Mouse (Mus musculus) left cerebral cortex, adult 2 months (tissue): ENCODE measurements around the gene Prkce. TPM values are rescaled to one million over a fixed set of nuclear protein-coding genes. Genes with fewer than 3 reads are reported as not detected.
A peak's percentile ranks its signal among the peaks of the same experiment; 100 is the strongest.

ENCODE experiments used
- DNase-seq, 2 experiments: peaks; one replicate each; pipeline ENCODE4 v3.0.0; 2021 to 2022; ENCODE audit warnings: low spot score in 2 of 2, mixed read lengths in 1 of 2; ENCODE audit errors: extremely low spot score in 1 of 2
- H3K27ac ChIP-seq: fragments of 200-600 bp; 2 replicates; pipeline ENCODE4 v1.8.1; 2022
- H3K4me3 ChIP-seq: fragments of 200-600 bp; 2 replicates; pipeline ENCODE4 v1.8.1; 2022
- CTCF ChIP-seq: fragments of 200-600 bp; IDR thresholded peaks from 2 replicates; pipeline ENCODE4 v1.8.1; 2022; ENCODE audit warnings: antibody characterized with exemption, mild to moderate bottlenecking, moderate library complexity
- intact Hi-C: fragments of 180-260 bp; cut with DNase I; formaldehyde crosslinking; loops from one replicate; pipeline ENCODE4 v1.15.1; 2025
- total RNA-seq, 2 experiments: library from RNA; stranded (reverse); gene quantifications; 2 replicates each; pipeline ENCODE4 v1.2.3; 2021

The Prkce gene
- total RNA-seq, 2 experiments from 2014 or later: 277 to 284 TPM

- Histone ChIP-seq H3K27ac (no peak overlapping the region), H3K4me3 (no peak overlapping the region)
- intact Hi-C loops: no loop called here
- no peak for TF ChIP-seq CTCF
- DNase-seq: no peak
Measured at GRCm38 (mm10) chr17:86482675-86483074, 315.1 kb downstream of the Prkce start.

GRCm38 (mm10) chr17:86484087-86484737 lies 316.6 kb downstream of the Prkce start:
- TF ChIP-seq CTCF: peak; percentile 84
- no peak overlapping the region for H3K4me3 ChIP-seq
- H3K27ac ChIP-seq: no peak overlapping the region
- intact Hi-C loops: loop anchor here (2.0 kb wide), 1 partner anchor 423 kb away; no protein-coding TSS in a partner anchor
- peak; percentile 71 to 80 for DNase-seq

GRCm38 (mm10) chr17:86486657-86487056 lies 319.1 kb downstream of the Prkce start:
- TF ChIP-seq CTCF: no peak
- no peak overlapping the region for H3K27ac ChIP-seq
- no peak for DNase-seq
- intact Hi-C loops: no loop called here
- no peak overlapping the region for H3K4me3 ChIP-seq

- intact Hi-C loops: no loop called here
- Histone ChIP-seq H3K4me3 (no peak overlapping the region), H3K27ac (no peak overlapping the region)
- no peak for TF ChIP-seq CTCF
- DNase-seq: no peak
Measured at GRCm38 (mm10) chr17:86487450-86487849, 319.9 kb downstream of the Prkce start.

- no peak for DNase-seq
- intact Hi-C loops: no loop called here
- TF ChIP-seq CTCF: no peak
- Histone ChIP-seq H3K27ac (no peak overlapping the region), H3K4me3 (no peak overlapping the region)
Measured at GRCm38 (mm10) chr17:86489827-86490226, 322.2 kb downstream of the Prkce start.

- no peak for DNase-seq
- TF ChIP-seq CTCF: no peak
- no peak overlapping the region for H3K4me3 ChIP-seq
- H3K27ac ChIP-seq: no peak overlapping the region
- intact Hi-C loops: no loop called here
Measured at GRCm38 (mm10) chr17:86492376-86492775, 324.8 kb downstream of the Prkce start.

GRCm38 (mm10) chr17:86493891-86494420 lies 326.4 kb downstream of the Prkce start:
- no peak for DNase-seq
- intact Hi-C loops: no loop called here
- no peak overlapping the region for H3K27ac ChIP-seq
- no peak for TF ChIP-seq CTCF
- H3K4me3 ChIP-seq: no peak overlapping the region

GRCm38 (mm10) chr17:86494494-86494893 lies 326.9 kb downstream of the Prkce start:
- H3K27ac ChIP-seq: no peak overlapping the region
- intact Hi-C loops: no loop called here
- no peak overlapping the region for H3K4me3 ChIP-seq
- TF ChIP-seq CTCF: no peak
- DNase-seq: no peak

- H3K4me3 ChIP-seq: no peak overlapping the region
- peak; percentile 38 for TF ChIP-seq CTCF
- no peak overlapping the region for H3K27ac ChIP-seq
- no peak for DNase-seq
- intact Hi-C loops: loop anchor here (5.0 kb wide), 1 partner anchor 257 kb away; the partner anchor contains the start of gene Epas1
Measured at GRCm38 (mm10) chr17:86494895-86495294, 327.3 kb downstream of the Prkce start.

- Histone ChIP-seq H3K4me3 (no peak overlapping the region), H3K27ac (no peak overlapping the region)
- TF ChIP-seq CTCF: peak; percentile 78
- intact Hi-C loops: loop anchor here (2.0 to 5.0 kb wide), 3 partner anchors 256 to 411 kb away; partner anchors contain the start of gene Epas1
- DNase-seq: peak; percentile 59
Measured at GRCm38 (mm10) chr17:86496123-86496771, 328.7 kb downstream of the Prkce start.

- intact Hi-C loops: loop anchor here (2.0 to 5.0 kb wide), 3 partner anchors 255 to 409 kb away; partner anchors contain the start of gene Epas1
Measured at GRCm38 (mm10) chr17:86497302-86497701, 329.7 kb downstream of the Prkce start.

GRCm38 (mm10) chr17:86499359-86500045 lies 331.9 kb downstream of the Prkce start:
- DNase-seq: no peak
- H3K4me3 ChIP-seq: no peak overlapping the region
- TF ChIP-seq CTCF: no peak
- peak overlapping the region; percentile 62 for H3K27ac ChIP-seq
- intact Hi-C loops: loop anchor here (5.0 to 10.0 kb wide), 2 partner anchors 253 to 745 kb away; partner anchors contain the start of gene Epas1

More at GRCm38 (mm10) chr17:86497302-86497701, 329.7 kb downstream of the Prkce start:
- H3K4me3 ChIP-seq: no peak overlapping the region
- H3K27ac ChIP-seq: no peak overlapping the region
- no peak for TF ChIP-seq CTCF
- no peak for DNase-seq
